Mouse (Mus musculus): ENCODE data around the gene Gm17334.

The Gm17334 gene

GRCm38 (mm10) chr11:53737573-53737946 is 35.4 kb downstream of the Gm17334 start:
- peak; percentile 17 to 50 for DNase-seq

GRCm38 (mm10) chr11:53736771-53737572 is 36.0 kb downstream of the Gm17334 start:
- DNase-seq = peak in 1 of 2 experiments; percentile 65

- DNase-seq = peak; percentile 37 to 49
These were observed 37.2 kb downstream of the Gm17334 start for GRCm38 (mm10) chr11:53735682-53736245.

- no peak for DNase-seq
These were observed 37.9 kb downstream of the Gm17334 start for GRCm38 (mm10) chr11:53734970-53735681.

- DNase-seq = no peak
These were observed 38.6 kb downstream of the Gm17334 start for GRCm38 (mm10) chr11:53734431-53734830.

GRCm38 (mm10) chr11:53733824-53734223 is 39.2 kb downstream of the Gm17334 start:
- no peak for DNase-seq

- DNase-seq = no peak
These were observed 40.7 kb downstream of the Gm17334 start for GRCm38 (mm10) chr11:53732244-53732643.

- DNase-seq = no peak
These were observed 41.5 kb downstream of the Gm17334 start for GRCm38 (mm10) chr11:53731457-53731856.

Data from spleen, adult 18-20 months (tissue).